ENCODE assay signal across 11 mouse cellular contexts in genomic region chr17:56406878-56407277, GRCm38 (mm10).
DNase-seq lines count a peak whose midpoint lies in the region; ATAC-seq and TF ChIP-seq lines count a peak whose summit lies in the region.
"Had no signal": no experiment of that assay in that cellular context is flagged by ENCODE, and none has a peak within 500 bp of the region (broad histone marks: within the 10 kb centered on the region; RNA-seq: fewer than 3 reads in every experiment).

No protein-coding gene starts in this region.

- H3K4me2 ChIP-seq in heart, embryonic 12.5 days: no peak overlapping the region
- H3K4me2 ChIP-seq in forebrain, postnatal 0 days (ENCODE audit: low read depth): no peak overlapping the region
- H3K4me2 ChIP-seq in midbrain, embryonic 13.5 days (replicated peaks): no peak overlapping the region
- no peak overlapping the region for H3K4me2 ChIP-seq in lung, postnatal 0 days (replicated peaks; ENCODE audit: low read depth, low read length)

- no peak for DNase-seq in heart, postnatal 14 days
- DNase-seq in brain, embryonic 14.5 days (ENCODE audit: low read depth): peak; percentile 61
- peak; percentile 36 for DNase-seq in forebrain, postnatal 0 days
- no peak for DNase-seq in ovary, postnatal 14 days (ENCODE audit: low spot score)
- DNase-seq in urinary bladder, postnatal 4 days (ENCODE audit: low spot score in 2 of 2): no peak
- DNase-seq in lung, postnatal 0 days (ENCODE audit: low spot score): no peak
- DNase-seq: B cell, adult 2 months; cerebellum, postnatal 36 days had no signal

- peak overlapping the region; percentile 29 for H3K27ac ChIP-seq in heart, embryonic 12.5 days (ENCODE audit: poor library complexity, severe bottlenecking)
- peak overlapping the region; percentile 74 for H3K27ac ChIP-seq in forebrain, postnatal 0 days (ENCODE audit: low read depth, low read length)
- H3K27ac ChIP-seq in midbrain, embryonic 13.5 days: peak overlapping the region; percentile 80
- H3K27ac ChIP-seq in lung, postnatal 0 days (ENCODE audit: low read length): no peak overlapping the region

- H3K36me3 ChIP-seq in heart, embryonic 12.5 days: peaks cover 52% of the 10 kb centered on the region
- peaks cover 40% of the 10 kb centered on the region for H3K36me3 ChIP-seq in forebrain, postnatal 0 days (ENCODE audit: insufficient read depth)
- peaks cover 52% of the 10 kb centered on the region for H3K36me3 ChIP-seq in midbrain, embryonic 13.5 days
- H3K36me3 ChIP-seq in lung, postnatal 0 days (ENCODE audit: insufficient read depth, low read length): 0 out of 2 replicates have a peak, but pooled peaks cover 14% of the 10 kb centered on the region

- intact Hi-C loops in heart, postnatal 14 days (cut with DNase I): loop anchor here (5.0 kb wide), 1 partner anchor 150 kb away; no protein-coding TSS in a partner anchor

- H3K4me3 ChIP-seq in heart, embryonic 12.5 days: no peak overlapping the region
- H3K4me3 ChIP-seq in forebrain, postnatal 0 days (ENCODE audit: low read depth, low read length): no peak overlapping the region
- H3K4me3 ChIP-seq in midbrain, embryonic 13.5 days (replicated peaks): no peak overlapping the region
- no peak overlapping the region for H3K4me3 ChIP-seq in lung, postnatal 0 days (ENCODE audit: low read depth, low read length)

- no peak for TF ChIP-seq CTCF in brain, embryonic 14.5 days (IDR thresholded peaks at IDR 0.05; ENCODE audit: borderline replicate concordance, extremely low read depth, insufficient read depth, insufficient read length)
- TF ChIP-seq CTCF in forebrain, postnatal 0 days (IDR thresholded peaks at IDR 0.05; ENCODE audit: low read depth): no peak
- TF ChIP-seq CTCF in lung, postnatal 0 days (IDR thresholded peaks at IDR 0.05): no peak

- H3K9me3 ChIP-seq in heart, embryonic 12.5 days (replicated peaks): no peaks in the 10 kb centered on the region
- H3K9me3 ChIP-seq in forebrain, postnatal 0 days (ENCODE audit: low read length): no peaks in the 10 kb centered on the region
- H3K9me3 ChIP-seq in midbrain, embryonic 13.5 days: no peaks in the 10 kb centered on the region
- no peaks in the 10 kb centered on the region for H3K9me3 ChIP-seq in lung, postnatal 0 days (ENCODE audit: low read length)

- no peak for TF ChIP-seq EP300 in lung, postnatal 0 days (IDR thresholded peaks at IDR 0.05)

- 48% methylated on average over 4 of the region's 4 CpGs for WGBS in heart, embryonic 12.5 days
- 47% methylated on average over 4 of the region's 4 CpGs for WGBS in forebrain, postnatal 0 days
- 52% methylated on average over 4 of the region's 4 CpGs for WGBS in midbrain, embryonic 13.5 days
- WGBS in lung, postnatal 0 days: 66% methylated on average over 4 of the region's 4 CpGs

- H3K27me3 ChIP-seq in heart, embryonic 12.5 days (replicated peaks): no peaks in the 10 kb centered on the region
- H3K27me3 ChIP-seq in forebrain, postnatal 0 days (ENCODE audit: insufficient read depth, low read length): no peaks in the 10 kb centered on the region
- H3K27me3 ChIP-seq in midbrain, embryonic 13.5 days: no peaks in the 10 kb centered on the region
- no peaks in the 10 kb centered on the region for H3K27me3 ChIP-seq in lung, postnatal 0 days (replicated peaks; ENCODE audit: insufficient read depth, low read length)
- H3K27me3 ChIP-seq: Patski had no signal

- H3K4me1 ChIP-seq in heart, embryonic 12.5 days (replicated peaks): peaks cover 35% of the 10 kb centered on the region
- peaks cover 5% of the 10 kb centered on the region; the same call in 1 of the 2 replicates for H3K4me1 ChIP-seq in forebrain, postnatal 0 days (ENCODE audit: insufficient read depth)
- peaks cover 42% of the 10 kb centered on the region for H3K4me1 ChIP-seq in midbrain, embryonic 13.5 days (replicated peaks)
- H3K4me1 ChIP-seq in lung, postnatal 0 days (ENCODE audit: insufficient read depth, low read depth, low read length): no peaks in the 10 kb centered on the region

- no peak for TF ChIP-seq POLR2A in brain, embryonic 14.5 days (IDR thresholded peaks at IDR 0.05; ENCODE audit: borderline replicate concordance, extremely low read depth, insufficient read depth, insufficient read length, poor library complexity, severe bottlenecking)

- no peak for ATAC-seq in heart, embryonic 12.5 days (ENCODE audit: insufficient number of reproducible peaks, low FRiP score)
- no peak; the same call in 1 of the 2 replicates for ATAC-seq in forebrain, postnatal 0 days
- 0 out of 2 replicates have a peak, but pooled peaks have one; percentile 12 for ATAC-seq in midbrain, embryonic 13.5 days
- ATAC-seq in lung, postnatal 0 days: no peak
- ATAC-seq: Patski had no signal

- H3K9ac ChIP-seq in heart, embryonic 12.5 days: no peak overlapping the region
- H3K9ac ChIP-seq in forebrain, postnatal 0 days: no peak overlapping the region
- H3K9ac ChIP-seq in midbrain, embryonic 13.5 days (replicated peaks): 0 out of 2 replicates have a peak overlapping the region, but pooled peaks have one; percentile 28
- H3K9ac ChIP-seq in lung, postnatal 0 days (replicated peaks; ENCODE audit: low read depth): no peak overlapping the region

Comparison
In these comparisons a context has a peak if more than half of its experiments do, and no peak if none do; other contexts are left out.
1. DNase-seq: peak in brain, embryonic 14.5 days (single experiment) and forebrain, postnatal 0 days (single experiment); none in heart, postnatal 14 days (0 of 2), ovary, postnatal 14 days (single experiment), urinary bladder, postnatal 4 days (0 of 2) and lung, postnatal 0 days (single experiment).